Mouse (Mus musculus) right cerebral cortex, adult 18-20 months (tissue): ENCODE measurements at regions not wholly inside any gene's neighbourhood (a gene's known extent, or its start where the extent isn't known, plus 50 kb on each side); places are given as distances from the start of the nearest gene placed in this dataset.

Experiments used
- DNase-seq: peaks from one replicate; pipeline ENCODE4 v3.0.0; 2022; ENCODE audit warnings: mixed read lengths

DNA sequence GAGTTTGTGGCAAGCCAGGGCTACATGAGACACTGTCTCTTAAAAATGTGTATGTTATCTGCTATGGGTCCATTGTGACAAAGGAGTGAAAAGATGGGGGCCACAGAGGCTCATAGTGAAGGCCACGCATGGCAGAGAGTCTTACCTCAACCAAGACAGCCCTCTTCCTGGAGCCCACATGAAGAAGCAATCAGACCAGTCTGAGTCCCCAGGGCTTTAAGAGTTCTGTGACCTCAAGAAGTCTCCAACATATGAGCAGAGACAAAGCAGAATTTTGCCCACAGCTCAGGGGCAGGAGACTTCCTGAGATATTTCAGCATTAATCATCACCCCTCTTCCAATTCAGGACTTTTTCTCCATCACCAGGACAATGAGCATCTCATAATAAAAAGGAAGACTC is 50.4 kb upstream of the Ankrd34c start:
- no peak for DNase-seq
